Mouse (Mus musculus) urinary bladder, adult 2 months (tissue): ENCODE data around the gene Ulk4. TPM values are rescaled to one million over a fixed set of nuclear protein-coding genes. Genes with fewer than 3 reads are reported as not detected.

Experiments
- polyA plus RNA-seq: library from polyadenylated mRNA; depleted of rRNA; stranded (reverse); fragments of >200 nt; gene quantifications from 2 replicates; pipeline ENCODE4 v1.2.3, GENCODE M21; 2012; rRNA removed

Gene Ulk4
- polyA plus RNA-seq, 1 experiment: 2.4 TPM

Other genes with a start within 250 kb of the Ulk4 start
- 35.9 and 51.4 TPM in 2 replicates for gene Trak1, start 20.3 kb upstream of the Ulk4 start, polyA plus RNA-seq
- gene Cck, start 218.5 kb upstream of the Ulk4 start, polyA plus RNA-seq: 45.3 and 46.2 TPM in 2 replicates